Mouse (Mus musculus) small intestine, adult 2 months (tissue): ENCODE data around the gene Dlgap1.

ENCODE experiments used
- CTCF ChIP-seq: fragments of 200-500 bp; IDR thresholded peaks from 2 replicates; pipeline ENCODE4 v1.5.1; 2012; ENCODE audit warnings: low read depth, mild to moderate bottlenecking, control low read depth, inconsistent platforms, low read length, moderate library complexity, mixed read lengths; ENCODE audit not compliant: insufficient replicate concordance, insufficient read length; ENCODE audit errors: extremely low read depth
- POLR2A ChIP-seq: fragments of 200-500 bp; IDR thresholded peaks from 2 replicates; pipeline ENCODE4 v1.6.1; 2012; ENCODE audit warnings: low read depth, mild to moderate bottlenecking, control low read depth, inconsistent platforms, low read length, moderate library complexity

DNA sequence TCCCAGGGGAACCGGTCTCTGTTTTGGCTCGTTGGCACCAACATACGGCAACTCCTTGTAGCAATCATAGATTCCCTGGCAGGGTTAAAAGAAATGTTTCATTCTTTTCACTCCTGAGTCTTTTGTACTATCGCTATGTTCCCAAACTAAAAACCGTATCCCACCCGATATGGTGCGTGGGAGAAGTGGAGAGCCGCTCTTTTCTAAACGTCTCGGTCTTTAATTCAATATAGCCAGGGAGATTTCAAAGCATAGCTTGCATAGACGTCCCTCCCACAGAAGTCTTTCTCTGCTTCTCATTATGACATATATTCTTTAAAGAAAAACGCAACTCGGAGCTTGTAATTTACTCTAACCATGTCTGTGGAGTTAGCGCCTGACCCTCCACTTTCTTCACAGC, 833.1 kb downstream of the Dlgap1 start:
- no peak for TF ChIP-seq POLR2A
- TF ChIP-seq CTCF = no peak
